Mouse (Mus musculus) C2C12 (cell line): Measurements from ENCODE around the gene Spryd4.
A peak's percentile ranks its signal among the peaks of the same experiment; 100 is the strongest.

ENCODE experiments used
- CTCF ChIP-seq: IDR thresholded peaks from one replicate; pipeline ENCODE4 v1.5.1; 2011; ENCODE audit not compliant: control insufficient read depth, insufficient read depth, insufficient read length
- USF1 ChIP-seq: IDR thresholded peaks from one replicate; pipeline ENCODE4 v1.6.1; 2011; ENCODE audit warnings: low read depth, mild to moderate bottlenecking, control low read depth, moderate library complexity

DNA sequence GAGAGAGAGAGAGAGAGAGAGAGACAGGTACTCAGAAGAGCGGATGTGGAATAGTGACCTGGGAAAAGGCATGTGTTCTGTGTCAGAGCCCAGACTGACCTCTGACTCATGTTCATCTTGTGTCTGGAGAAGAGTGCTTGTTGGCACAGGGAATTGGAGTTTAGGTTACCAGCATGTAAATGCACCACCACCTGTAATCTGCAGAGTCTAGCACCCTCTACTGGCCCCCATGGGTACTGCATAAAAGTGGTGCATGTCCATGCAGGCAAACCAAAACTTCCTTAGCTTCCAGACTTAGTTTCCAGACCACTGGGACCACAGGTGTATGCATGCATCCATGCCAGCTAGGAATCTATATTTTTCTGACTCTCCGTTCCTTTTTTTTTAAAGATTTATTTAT, 25.6 kb downstream of the Spryd4 start:
- TF ChIP-seq CTCF (peak; percentile 63), USF1 (no peak)
